Mouse (Mus musculus): ENCODE data around the gene Grin2d. TPM values are rescaled to one million over a fixed set of nuclear protein-coding genes. Genes with fewer than 3 reads are reported as not detected.

The Grin2d gene
- polyA plus RNA-seq, 1 experiment from 2014 or later: 0.13 TPM

DNA sequence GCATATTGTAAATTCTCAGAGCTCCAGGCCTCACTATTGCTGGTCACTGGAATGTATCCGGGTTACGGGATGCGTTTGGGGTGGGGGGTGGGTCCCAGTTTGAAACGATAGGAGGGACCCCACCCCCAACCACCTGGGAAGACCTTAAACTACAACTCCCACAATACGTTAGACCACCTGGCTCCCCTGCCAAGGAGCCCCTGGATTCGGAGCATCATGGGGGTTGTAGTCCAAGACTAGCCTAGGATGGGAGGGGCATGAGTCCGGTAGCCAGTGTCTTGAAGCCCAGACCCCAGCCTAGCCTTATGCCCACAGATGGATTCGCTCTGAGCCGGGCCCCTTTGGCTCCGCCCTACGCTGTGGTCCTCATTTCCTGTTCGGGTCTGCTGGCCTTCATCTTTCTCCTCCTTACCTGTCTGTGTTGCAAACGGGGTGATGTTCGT, 92.0 kb downstream of the Grin2d start:
- H3K4me2 ChIP-seq (ENCODE audit: low read depth, low read length): peak overlapping the region; percentile 94
- ATAC-seq (replicated peaks; ENCODE audit: insufficient number of reproducible peaks, low FRiP score, low TSS enrichment, low read depth) (peak; percentile 70), DNase-seq (ENCODE audit: low spot score) (peak; percentile 94)
- H3K4me3 ChIP-seq (ENCODE audit: low read depth, low read length): peak overlapping the region; percentile 95
- no peaks in the 10 kb centered on the region for H3K27me3 ChIP-seq (ENCODE audit: control insufficient read depth, insufficient read depth, low read length)
- H3K27ac ChIP-seq (replicated peaks; ENCODE audit: low read depth, low read length): no peak overlapping the region; the same call in 1 of the 2 replicates
- 1% methylated on average over 14 of the region's 14 CpGs for WGBS
- H3K36me3 ChIP-seq (replicated peaks; ENCODE audit: control insufficient read depth, insufficient read depth, low read depth, low read length): peaks cover 14% of the 10 kb centered on the region
- H3K4me1 ChIP-seq (ENCODE audit: control insufficient read depth, insufficient read depth, low read length): no peaks in the 10 kb centered on the region
- no peaks in the 10 kb centered on the region for H3K9me3 ChIP-seq (replicated peaks; ENCODE audit: control insufficient read depth, low read length)
- peak overlapping the region; percentile 77 for H3K9ac ChIP-seq (replicated peaks; ENCODE audit: low read length)

DNA sequence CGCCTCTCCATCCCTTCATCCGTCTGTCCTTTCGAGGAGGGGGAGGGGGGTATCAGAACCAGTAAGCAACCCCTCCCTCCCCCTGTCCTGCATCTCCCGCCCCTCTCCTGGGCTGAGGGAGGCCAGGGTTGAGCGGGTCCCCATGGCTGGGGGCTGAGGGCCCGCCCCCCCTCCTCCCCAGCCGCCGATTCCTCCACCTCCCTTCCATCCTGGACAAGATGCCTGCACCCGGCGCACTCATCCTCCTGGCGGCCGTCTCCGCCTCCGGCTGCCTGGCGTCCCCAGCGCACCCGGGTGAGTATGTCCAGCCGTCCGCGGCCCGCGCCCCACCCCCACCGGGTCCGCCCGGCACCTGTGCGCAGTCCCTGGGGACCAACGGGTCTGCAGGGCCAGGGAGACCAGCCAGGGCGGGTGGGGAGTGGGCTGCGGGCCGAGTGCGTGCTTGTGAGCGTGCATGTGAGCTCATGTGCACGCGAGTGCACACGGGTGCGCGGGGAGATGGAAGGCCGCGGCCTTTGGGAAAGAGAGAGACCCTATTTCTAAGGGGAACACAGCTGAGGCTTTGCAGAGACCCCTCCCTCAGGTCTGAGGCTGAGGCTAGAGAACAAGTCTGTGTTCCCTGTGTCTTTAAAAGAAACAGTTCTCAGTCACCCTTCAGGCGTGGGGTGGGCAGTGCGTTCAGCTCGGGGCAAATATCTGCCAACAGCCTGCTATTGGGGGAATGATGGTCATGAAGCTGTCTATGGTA, 92.6 kb downstream of the Grin2d start:
- Histone ChIP-seq H3K4me1 (ENCODE audit: control insufficient read depth, insufficient read depth, low read length) (no peaks in the 10 kb centered on the region), H3K36me3 (replicated peaks; ENCODE audit: control insufficient read depth, insufficient read depth, low read depth, low read length) (peaks cover 14% of the 10 kb centered on the region), H3K27me3 (ENCODE audit: control insufficient read depth, insufficient read depth, low read length) (no peaks in the 10 kb centered on the region), H3K4me3 (ENCODE audit: low read depth, low read length) (peak overlapping the region; percentile 95), H3K4me2 (ENCODE audit: low read depth, low read length) (peak overlapping the region; percentile 94), H3K9ac (replicated peaks; ENCODE audit: low read length) (peak overlapping the region; percentile 77), H3K9me3 (replicated peaks; ENCODE audit: control insufficient read depth, low read length) (no peaks in the 10 kb centered on the region), H3K27ac (replicated peaks; ENCODE audit: low read depth, low read length) (peak overlapping the region; percentile 70)
- WGBS: 0% methylated on average over 36 of the region's 42 CpGs
- ATAC-seq (replicated peaks; ENCODE audit: insufficient number of reproducible peaks, low FRiP score, low TSS enrichment, low read depth) (peak; percentile 30), DNase-seq (ENCODE audit: low spot score) (no peak)

DNA sequence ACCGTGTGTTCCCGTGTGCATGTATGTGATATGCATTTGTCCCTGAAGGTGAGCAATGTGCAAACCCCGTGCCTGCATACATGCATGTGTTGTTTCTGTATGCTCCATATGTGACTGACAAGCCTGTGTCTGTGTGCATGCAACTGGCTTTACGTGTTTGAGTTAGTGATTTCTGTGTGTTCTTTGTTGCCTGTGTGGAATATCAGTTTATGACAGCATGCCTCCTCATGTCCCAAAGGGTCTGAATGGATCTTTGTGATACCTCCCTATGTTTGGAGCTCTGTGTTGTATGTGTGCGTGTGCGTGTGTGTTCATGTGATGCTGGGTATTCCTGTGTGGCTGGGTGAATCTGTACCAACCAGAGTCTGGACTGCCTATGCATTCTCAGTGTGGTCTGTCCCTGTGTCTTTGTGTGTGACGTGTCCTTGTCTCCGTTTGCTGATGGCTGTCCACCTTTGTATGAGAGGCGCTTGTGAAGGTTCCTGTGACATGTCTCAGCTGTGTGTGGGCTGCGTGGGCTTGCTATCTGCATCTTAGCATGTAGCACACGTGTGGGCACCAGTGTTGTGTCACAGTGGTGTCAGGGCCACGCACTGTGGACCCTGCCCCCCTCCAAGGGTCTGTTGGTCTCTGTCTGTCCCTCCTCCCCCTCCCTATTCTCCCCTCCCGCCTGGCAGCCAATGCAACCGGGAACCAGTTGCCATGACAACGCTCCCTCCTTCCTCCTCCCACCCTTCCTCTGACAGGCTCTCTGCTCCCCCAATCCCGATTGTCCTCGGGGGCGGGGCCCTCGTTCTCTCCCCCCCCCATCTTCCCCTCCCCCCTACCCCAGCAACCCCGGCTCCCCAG, 93.4 kb downstream of the Grin2d start, which contains the start of gene Sult2b1:
TSS of gene Sult2b1 (minus strand) at position 146 of the 849 bp plus-strand sequence.
- H3K4me1 ChIP-seq (ENCODE audit: control insufficient read depth, insufficient read depth, low read length): no peaks in the 10 kb centered on the region
- H3K4me3 ChIP-seq (ENCODE audit: low read depth, low read length): peak within 1 kb of the TSS; percentile 95
- H3K27me3 ChIP-seq (ENCODE audit: control insufficient read depth, insufficient read depth, low read length): no peaks in the 10 kb centered on the region
- peak within 1 kb of the TSS; percentile 77 for H3K9ac ChIP-seq (replicated peaks; ENCODE audit: low read length)
- H3K36me3 ChIP-seq (replicated peaks; ENCODE audit: control insufficient read depth, insufficient read depth, low read depth, low read length): peaks cover 6% of the 10 kb centered on the region
- DNase-seq (ENCODE audit: low spot score) (peak; percentile 96), ATAC-seq (replicated peaks; ENCODE audit: insufficient number of reproducible peaks, low FRiP score, low TSS enrichment, low read depth) (peak; percentile 9)
- H3K4me2 ChIP-seq (ENCODE audit: low read depth, low read length): peak within 1 kb of the TSS; percentile 94
- peak within 1 kb of the TSS; percentile 70 for H3K27ac ChIP-seq (replicated peaks; ENCODE audit: low read depth, low read length)
- 25% methylated on average over 19 of the region's 20 CpGs for whole genome bisulfite sequencing
- H3K9me3 ChIP-seq (replicated peaks; ENCODE audit: control insufficient read depth, low read length): no peaks in the 10 kb centered on the region

DNA sequence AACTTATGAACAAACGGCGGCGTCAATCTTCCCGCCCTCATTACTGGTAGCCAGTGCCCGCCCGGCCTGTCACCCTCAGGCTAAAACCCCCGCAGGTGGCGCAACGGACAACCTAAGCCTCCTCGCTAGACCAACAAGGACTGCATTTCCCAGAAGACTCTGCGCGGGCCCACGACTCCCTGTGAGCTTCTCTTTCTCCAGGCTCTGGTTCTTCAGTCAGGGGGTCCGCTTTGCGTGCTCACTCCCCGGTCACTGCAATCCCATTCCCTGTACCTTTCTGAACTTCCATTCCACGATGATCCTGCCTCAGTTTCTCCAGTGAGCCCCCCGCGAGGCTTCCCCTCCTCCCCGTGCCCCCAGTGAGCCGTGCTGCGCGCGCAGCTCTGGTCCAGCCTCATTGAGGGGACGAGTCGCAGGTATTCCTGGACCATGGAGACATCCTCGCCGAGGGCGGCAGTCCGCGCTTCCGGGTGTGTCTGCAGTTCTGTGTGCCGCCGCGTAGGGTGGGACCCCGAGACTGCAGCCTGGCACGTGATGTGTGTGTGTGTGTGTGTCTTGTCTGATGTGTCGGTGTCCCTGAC, 94.6 kb downstream of the Grin2d start, which contains the start of gene Lmtk3:
TSS of gene Lmtk3 (plus strand) at position 228 of the 581 bp plus-strand sequence.
- H3K36me3 ChIP-seq (replicated peaks; ENCODE audit: control insufficient read depth, insufficient read depth, low read depth, low read length): no peaks in the 10 kb centered on the region
- no peaks in the 10 kb centered on the region for H3K4me1 ChIP-seq (ENCODE audit: control insufficient read depth, insufficient read depth, low read length)
- H3K4me3 ChIP-seq (ENCODE audit: low read depth, low read length): peak within 1 kb of the TSS; percentile 95
- no peaks in the 10 kb centered on the region for H3K9me3 ChIP-seq (replicated peaks; ENCODE audit: control insufficient read depth, low read length)
- 0 out of 2 replicates have a peak within 1 kb of the TSS, but pooled peaks have one; percentile 35 for H3K27ac ChIP-seq (replicated peaks; ENCODE audit: low read depth, low read length)
- under 1% methylated on average over 38 of the region's 38 CpGs for WGBS
- peak within 1 kb of the TSS; percentile 94 for H3K4me2 ChIP-seq (ENCODE audit: low read depth, low read length)
- no peaks in the 10 kb centered on the region; the same call in 1 of the 2 replicates for H3K27me3 ChIP-seq (ENCODE audit: control insufficient read depth, insufficient read depth, low read length)
- peak; percentile 78 for DNase-seq (ENCODE audit: low spot score)
- H3K9ac ChIP-seq (replicated peaks; ENCODE audit: low read length): peak within 1 kb of the TSS; percentile 77
- peak; percentile 14; the same call in 1 of the 2 replicates for ATAC-seq (replicated peaks; ENCODE audit: insufficient number of reproducible peaks, low FRiP score, low TSS enrichment, low read depth)

DNA sequence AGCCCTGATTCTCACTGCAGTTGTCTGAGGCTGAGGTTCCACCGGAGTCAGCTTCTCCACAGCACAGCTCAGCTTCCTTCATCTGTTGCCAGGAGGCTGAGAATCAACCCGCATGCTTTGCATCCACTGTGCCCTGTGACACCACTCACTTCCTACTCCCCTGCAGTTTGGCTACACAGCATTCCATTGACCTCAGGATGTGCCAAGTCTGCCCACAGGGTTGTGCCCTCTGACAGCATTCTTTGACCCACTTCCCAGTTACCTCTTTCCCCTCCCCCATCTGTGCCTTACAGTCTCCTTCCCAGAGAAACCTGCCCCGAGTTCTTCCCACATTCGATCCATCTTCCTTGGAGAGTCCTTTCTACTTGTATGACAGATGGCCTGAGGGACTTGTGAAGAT, 95.9 kb downstream of the Grin2d start:
- H3K4me3 ChIP-seq (ENCODE audit: low read depth, low read length): no peak overlapping the region
- H3K27ac ChIP-seq (replicated peaks; ENCODE audit: low read depth, low read length): no peak overlapping the region
- no peak overlapping the region for H3K4me2 ChIP-seq (ENCODE audit: low read depth, low read length)
- no peak overlapping the region for H3K9ac ChIP-seq (replicated peaks; ENCODE audit: low read length)
- 72% methylated on average over 4 of the region's 4 CpGs for WGBS
- H3K36me3 ChIP-seq (replicated peaks; ENCODE audit: control insufficient read depth, insufficient read depth, low read depth, low read length): no peaks in the 10 kb centered on the region
- H3K4me1 ChIP-seq (ENCODE audit: control insufficient read depth, insufficient read depth, low read length): no peaks in the 10 kb centered on the region
- ATAC-seq (replicated peaks; ENCODE audit: insufficient number of reproducible peaks, low FRiP score, low TSS enrichment, low read depth): no peak
- DNase-seq (ENCODE audit: low spot score): no peak
- no peaks in the 10 kb centered on the region; the same call in 1 of the 2 replicates for H3K27me3 ChIP-seq (ENCODE audit: control insufficient read depth, insufficient read depth, low read length)
- no peaks in the 10 kb centered on the region for H3K9me3 ChIP-seq (replicated peaks; ENCODE audit: control insufficient read depth, low read length)

Other genes starting within 250 kb of the Grin2d start
- gene Mamstr, start 238.4 kb downstream of the Grin2d start, polyA plus RNA-seq (2014; fragmentation: Nextera tagmentation; extraction: Ambion mirVana): 1.4 and 1.8 TPM in 2 replicates
- gene Fut2, start 212.0 kb downstream of the Grin2d start, polyA plus RNA-seq (2014; fragmentation: Nextera tagmentation; extraction: Ambion mirVana): 0.17 TPM in 1 of 2 replicates, not detected in the other
- 0.25 TPM in 2 replicates for gene Ntn5, start 194.4 kb downstream of the Grin2d start, polyA plus RNA-seq (2014; fragmentation: Nextera tagmentation; extraction: Ambion mirVana)
- gene Sec1, start 184.0 kb downstream of the Grin2d start, polyA plus RNA-seq (2014; fragmentation: Nextera tagmentation; extraction: Ambion mirVana): 0.27 and 0.42 TPM in 2 replicates
- gene Car11, start 178.5 kb downstream of the Grin2d start, polyA plus RNA-seq (2014; fragmentation: Nextera tagmentation; extraction: Ambion mirVana): 6.9 and 8.7 TPM in 2 replicates
- gene Dbp, start 173.3 kb downstream of the Grin2d start, polyA plus RNA-seq (2014; fragmentation: Nextera tagmentation; extraction: Ambion mirVana): 4.9 and 5.6 TPM in 2 replicates
- 1,026 and 1,114 TPM in 2 replicates for gene Rpl18, start 162.9 kb downstream of the Grin2d start, polyA plus RNA-seq (2014; fragmentation: Nextera tagmentation; extraction: Ambion mirVana)
- gene Sphk2, start 160.4 kb downstream of the Grin2d start, polyA plus RNA-seq (2014; fragmentation: Nextera tagmentation; extraction: Ambion mirVana): 14.9 and 17.3 TPM in 2 replicates
- 0.21 and 0.35 TPM in 2 replicates for gene Fam83e, start 157.2 kb downstream of the Grin2d start, polyA plus RNA-seq (2014; fragmentation: Nextera tagmentation; extraction: Ambion mirVana)
- gene Spaca4, start 152.6 kb downstream of the Grin2d start, polyA plus RNA-seq (2014; fragmentation: Nextera tagmentation; extraction: Ambion mirVana): not detected in 2 replicates
- gene Lmtk3, start 94.6 kb downstream of the Grin2d start, polyA plus RNA-seq (2014; fragmentation: Nextera tagmentation; extraction: Ambion mirVana): 2.9 and 3.2 TPM in 2 replicates
- 1.8 and 2.0 TPM in 2 replicates for gene Sult2b1, start 93.7 kb downstream of the Grin2d start, polyA plus RNA-seq (2014; fragmentation: Nextera tagmentation; extraction: Ambion mirVana)
- 168 and 170 TPM in 2 replicates for gene Cyth2, start 63.8 kb downstream of the Grin2d start, polyA plus RNA-seq (2014; fragmentation: Nextera tagmentation; extraction: Ambion mirVana)
- 2.1 and 2.7 TPM in 2 replicates for gene Kcnj14, start 53.6 kb downstream of the Grin2d start, polyA plus RNA-seq (2014; fragmentation: Nextera tagmentation; extraction: Ambion mirVana)
- gene Grwd1, start 47.4 kb downstream of the Grin2d start, polyA plus RNA-seq (2014; fragmentation: Nextera tagmentation; extraction: Ambion mirVana): 78.6 and 81.7 TPM in 2 replicates
- 85.2 and 85.7 TPM in 2 replicates for gene Kdelr1, start 5.6 kb downstream of the Grin2d start, polyA plus RNA-seq (2014; fragmentation: Nextera tagmentation; extraction: Ambion mirVana)
- gene Syngr4, start 18.3 kb upstream of the Grin2d start, polyA plus RNA-seq (2014; fragmentation: Nextera tagmentation; extraction: Ambion mirVana): 0.85 and 1.0 TPM in 2 replicates
- 2.7 and 3.9 TPM in 2 replicates for gene Tmem143, start 18.6 kb upstream of the Grin2d start, polyA plus RNA-seq (2014; fragmentation: Nextera tagmentation; extraction: Ambion mirVana)
- gene Emp3, start 43.0 kb upstream of the Grin2d start, polyA plus RNA-seq (2014; fragmentation: Nextera tagmentation; extraction: Ambion mirVana): 24.9 and 29.2 TPM in 2 replicates
- gene Ccdc114, start 45.7 kb upstream of the Grin2d start, polyA plus RNA-seq (2014; fragmentation: Nextera tagmentation; extraction: Ambion mirVana): 2.1 and 2.4 TPM in 2 replicates
- 0.04 and 0.18 TPM in 2 replicates for gene Abcc6, start 151.9 kb upstream of the Grin2d start, polyA plus RNA-seq (2014; fragmentation: Nextera tagmentation; extraction: Ambion mirVana)
- 11.3 and 11.8 TPM in 2 replicates for gene Nomo1, start 155.3 kb upstream of the Grin2d start, polyA plus RNA-seq (2014; fragmentation: Nextera tagmentation; extraction: Ambion mirVana)
- gene Kcnj11, start 222.4 kb upstream of the Grin2d start, polyA plus RNA-seq (2014; fragmentation: Nextera tagmentation; extraction: Ambion mirVana): 0.32 TPM in 1 of 2 replicates, not detected in the other